Mouse (Mus musculus): ENCODE data around the gene Doc2a.

- no peak for TF ChIP-seq CTCF (IDR thresholded peaks at IDR 0.05; ENCODE audit: extremely low read depth, insufficient read depth, low read length)
- no peak for TF ChIP-seq POLR2A (IDR thresholded peaks at IDR 0.05; ENCODE audit: extremely low read depth, insufficient read depth, low read length)
Measured at GRCm38 (mm10) chr7:126809723-126810369, 37.4 kb upstream of the Doc2a start.
